Mouse (Mus musculus): Measurements from ENCODE around the gene Ak7. TPM values are rescaled to one million over a fixed set of nuclear protein-coding genes. Genes with fewer than 3 reads are reported as not detected.

Gene Ak7
- polyA plus RNA-seq, 1 experiment from 2014 or later, result 0.30 TPM

DNA sequence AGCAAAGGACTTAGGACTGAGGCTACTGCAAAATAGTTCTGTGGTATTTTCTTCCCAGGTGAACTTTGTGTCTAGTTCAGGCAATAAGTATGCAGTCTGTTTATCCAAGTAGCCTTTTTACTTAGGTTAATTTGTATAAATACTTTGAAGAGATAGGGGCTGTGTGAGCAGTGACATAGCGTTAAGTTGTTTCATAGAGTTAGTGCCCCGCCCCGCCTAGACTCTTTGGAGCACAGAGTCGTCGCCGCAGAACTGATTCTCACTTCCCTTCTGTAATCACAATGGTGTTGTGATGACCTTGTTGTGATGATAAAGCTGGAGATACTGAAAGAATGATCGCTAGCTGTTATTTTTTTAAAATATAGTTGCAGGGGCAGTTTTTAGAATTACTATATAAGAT is 101.6 kb downstream of the Ak7 start:
- peaks cover 73% of the 10 kb centered on the region for H3K36me3 ChIP-seq (ENCODE audit: control insufficient read depth, insufficient read depth, low read length)
- H3K4me3 ChIP-seq (ENCODE audit: low read depth, low read length), result no peak overlapping the region
- H3K4me1 ChIP-seq (ENCODE audit: control insufficient read depth, insufficient read depth, low read length), result no peaks in the 10 kb centered on the region
- WGBS, result 90% methylated on average over 7 of the region's 7 CpGs
- H3K9ac ChIP-seq (replicated peaks; ENCODE audit: low read depth, low read length), result no peak overlapping the region
- no peaks in the 10 kb centered on the region for H3K27me3 ChIP-seq (ENCODE audit: control insufficient read depth, insufficient read depth, low read length)
- H3K27ac ChIP-seq (ENCODE audit: low read length), result no peak overlapping the region
- H3K4me2 ChIP-seq (replicated peaks; ENCODE audit: low read depth, low read length), result no peak overlapping the region
- no peaks in the 10 kb centered on the region for H3K9me3 ChIP-seq (ENCODE audit: control insufficient read depth, low read depth, low read length)
- ATAC-seq (ENCODE audit: insufficient number of reproducible peaks, insufficient read depth, low FRiP score, low read depth), result no peak

DNA sequence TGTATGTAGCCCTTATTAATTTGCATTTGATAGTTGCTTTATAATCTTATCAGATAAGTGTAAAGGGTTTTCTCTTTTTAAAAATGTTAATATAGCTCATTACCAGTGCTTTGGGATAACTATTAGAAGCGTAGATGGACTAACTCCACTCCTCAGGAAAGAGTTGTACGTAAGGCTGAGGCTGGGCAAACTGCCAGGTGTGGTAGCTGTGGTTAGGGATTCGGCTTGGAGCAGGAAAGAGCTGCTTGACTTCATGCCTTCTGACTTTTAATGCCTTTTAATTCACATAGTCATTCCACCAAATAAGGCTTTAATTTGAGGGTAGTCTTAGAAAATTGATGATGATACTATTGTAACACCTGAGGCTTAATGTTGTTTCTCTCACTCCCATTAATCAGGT is 103.2 kb downstream of the Ak7 start:
- Histone ChIP-seq H3K9me3 (ENCODE audit: control insufficient read depth, low read depth, low read length) (no peaks in the 10 kb centered on the region), H3K27ac (ENCODE audit: low read length) (no peak overlapping the region), H3K36me3 (ENCODE audit: control insufficient read depth, insufficient read depth, low read length) (peaks cover 85% of the 10 kb centered on the region), H3K27me3 (ENCODE audit: control insufficient read depth, insufficient read depth, low read length) (no peaks in the 10 kb centered on the region), H3K9ac (replicated peaks; ENCODE audit: low read depth, low read length) (no peak overlapping the region), H3K4me1 (ENCODE audit: control insufficient read depth, insufficient read depth, low read length) (no peaks in the 10 kb centered on the region), H3K4me3 (ENCODE audit: low read depth, low read length) (no peak overlapping the region), H3K4me2 (replicated peaks; ENCODE audit: low read depth, low read length) (no peak overlapping the region)
- ATAC-seq (ENCODE audit: insufficient number of reproducible peaks, insufficient read depth, low FRiP score, low read depth), result no peak
- WGBS, result 60% methylated on average over 3 of the region's 3 CpGs

DNA sequence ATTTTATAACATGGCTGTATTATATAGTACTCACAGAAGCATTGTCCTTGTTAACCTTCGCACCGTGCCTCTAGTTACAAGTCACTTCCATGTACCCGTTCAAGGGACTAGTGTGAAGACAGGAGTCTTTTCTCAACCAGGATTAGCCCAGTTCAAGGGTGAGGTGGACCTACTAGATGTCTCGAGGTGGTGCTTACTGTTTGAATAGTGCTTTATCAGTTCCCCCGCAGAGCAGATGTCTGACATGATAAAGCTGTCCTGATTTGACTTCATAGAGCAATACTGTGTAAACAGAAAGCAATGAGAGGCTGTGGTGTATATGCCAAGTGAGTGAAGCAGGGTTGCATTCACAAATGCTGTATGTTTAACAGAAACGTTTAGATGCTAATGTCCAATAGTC is 104.8 kb downstream of the Ak7 start:
- Histone ChIP-seq H3K4me2 (replicated peaks; ENCODE audit: low read depth, low read length) (no peak overlapping the region), H3K36me3 (ENCODE audit: control insufficient read depth, insufficient read depth, low read length) (peaks cover 88% of the 10 kb centered on the region), H3K9me3 (ENCODE audit: control insufficient read depth, low read depth, low read length) (no peaks in the 10 kb centered on the region), H3K27ac (ENCODE audit: low read length) (no peak overlapping the region), H3K4me3 (ENCODE audit: low read depth, low read length) (no peak overlapping the region), H3K9ac (replicated peaks; ENCODE audit: low read depth, low read length) (no peak overlapping the region), H3K4me1 (ENCODE audit: control insufficient read depth, insufficient read depth, low read length) (no peaks in the 10 kb centered on the region), H3K27me3 (ENCODE audit: control insufficient read depth, insufficient read depth, low read length) (no peaks in the 10 kb centered on the region)
- 75% methylated on average over 6 of the region's 6 CpGs for WGBS
- ATAC-seq (ENCODE audit: insufficient number of reproducible peaks, insufficient read depth, low FRiP score, low read depth), result no peak

DNA sequence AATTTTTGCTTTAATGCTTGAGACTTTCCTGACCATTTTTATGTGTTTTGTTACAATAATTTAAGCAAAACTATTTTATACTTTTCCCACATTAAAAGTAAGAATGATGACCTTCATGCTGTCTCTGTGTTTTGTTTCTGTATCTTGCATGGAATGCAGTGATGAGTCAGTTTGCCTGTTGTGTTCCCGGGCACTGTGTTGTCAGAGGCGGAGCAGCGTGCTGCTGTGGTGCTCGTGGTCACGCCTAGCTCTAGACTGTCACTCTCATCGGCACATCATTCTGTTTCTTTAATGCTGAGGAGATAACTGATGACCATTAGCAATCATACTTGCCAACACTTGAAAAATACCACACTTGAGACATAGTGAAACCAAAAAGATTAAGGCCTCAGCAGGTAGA is 108.2 kb downstream of the Ak7 start:
- 90% methylated on average over 6 of the region's 6 CpGs for WGBS
- H3K36me3 ChIP-seq (ENCODE audit: control insufficient read depth, insufficient read depth, low read length), result peaks cover 74% of the 10 kb centered on the region

DNA sequence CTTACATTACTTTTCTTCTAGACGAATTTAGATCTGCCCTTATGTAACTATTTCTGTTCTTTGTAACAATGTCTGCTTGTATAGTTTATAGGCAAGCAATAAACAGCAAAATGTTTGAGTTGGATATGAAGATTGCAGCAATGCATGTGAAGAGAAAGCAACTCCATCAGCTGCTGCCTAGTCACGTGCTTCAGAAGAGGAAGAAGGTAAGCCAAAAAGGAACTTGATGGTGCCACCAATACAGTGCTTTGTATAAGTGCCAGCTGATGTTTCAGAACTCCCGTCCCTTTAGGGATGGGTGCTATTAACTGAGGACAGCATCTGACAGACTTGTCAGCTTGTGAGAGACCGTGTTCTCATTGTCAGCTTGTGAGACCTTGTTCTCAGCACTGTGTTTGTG is 117.7 kb downstream of the Ak7 start:
- H3K4me1 ChIP-seq (ENCODE audit: control insufficient read depth, insufficient read depth, low read length), result no peaks in the 10 kb centered on the region
- H3K27ac ChIP-seq (ENCODE audit: low read length), result no peak overlapping the region
- 84% methylated on average over 4 of the region's 4 CpGs for WGBS
- no peak for ATAC-seq (ENCODE audit: insufficient number of reproducible peaks, insufficient read depth, low FRiP score, low read depth)
- no peak overlapping the region for H3K4me3 ChIP-seq (ENCODE audit: low read depth, low read length)
- H3K4me2 ChIP-seq (replicated peaks; ENCODE audit: low read depth, low read length), result no peak overlapping the region
- no peaks in the 10 kb centered on the region for H3K9me3 ChIP-seq (ENCODE audit: control insufficient read depth, low read depth, low read length)
- no peaks in the 10 kb centered on the region for H3K27me3 ChIP-seq (ENCODE audit: control insufficient read depth, insufficient read depth, low read length)
- no peak overlapping the region for H3K9ac ChIP-seq (replicated peaks; ENCODE audit: low read depth, low read length)
- peaks cover 79% of the 10 kb centered on the region for H3K36me3 ChIP-seq (ENCODE audit: control insufficient read depth, insufficient read depth, low read length)

More for the DNA sequence above, 108.2 kb downstream of the Ak7 start:
- H3K4me2 ChIP-seq (replicated peaks; ENCODE audit: low read depth, low read length), result no peak overlapping the region
- H3K27ac ChIP-seq (ENCODE audit: low read length), result no peak overlapping the region
- H3K9ac ChIP-seq (replicated peaks; ENCODE audit: low read depth, low read length), result no peak overlapping the region
- H3K4me3 ChIP-seq (ENCODE audit: low read depth, low read length), result no peak overlapping the region
- ATAC-seq (ENCODE audit: insufficient number of reproducible peaks, insufficient read depth, low FRiP score, low read depth), result no peak
- H3K27me3 ChIP-seq (ENCODE audit: control insufficient read depth, insufficient read depth, low read length), result no peaks in the 10 kb centered on the region
- no peaks in the 10 kb centered on the region for H3K4me1 ChIP-seq (ENCODE audit: control insufficient read depth, insufficient read depth, low read length)
- no peaks in the 10 kb centered on the region for H3K9me3 ChIP-seq (ENCODE audit: control insufficient read depth, low read depth, low read length)

DNA sequence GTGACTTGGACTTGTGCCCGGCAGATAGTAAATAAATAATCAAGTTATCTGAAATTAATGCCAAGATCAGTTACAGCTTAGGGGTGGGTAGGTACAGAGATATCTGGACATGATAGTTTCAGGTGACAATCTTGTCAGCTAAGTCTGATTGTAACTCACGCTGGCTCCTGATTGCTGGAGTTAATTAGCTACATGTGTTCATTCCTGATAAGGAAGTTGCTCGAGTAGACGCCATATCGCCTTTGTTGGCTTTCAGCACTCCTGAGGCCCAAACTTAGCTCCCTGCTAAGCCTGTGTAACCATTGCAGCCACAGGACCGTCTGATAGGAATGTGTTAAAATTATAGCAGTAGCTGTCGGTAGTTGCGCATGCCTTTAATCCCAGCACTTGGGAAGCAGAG is 119.0 kb downstream of the Ak7 start:
- Histone ChIP-seq H3K27ac (ENCODE audit: low read length) (no peak overlapping the region), H3K27me3 (ENCODE audit: control insufficient read depth, insufficient read depth, low read length) (no peaks in the 10 kb centered on the region), H3K9ac (replicated peaks; ENCODE audit: low read depth, low read length) (no peak overlapping the region), H3K4me1 (ENCODE audit: control insufficient read depth, insufficient read depth, low read length) (no peaks in the 10 kb centered on the region), H3K4me2 (replicated peaks; ENCODE audit: low read depth, low read length) (no peak overlapping the region), H3K4me3 (ENCODE audit: low read depth, low read length) (no peak overlapping the region), H3K9me3 (ENCODE audit: control insufficient read depth, low read depth, low read length) (no peaks in the 10 kb centered on the region), H3K36me3 (ENCODE audit: control insufficient read depth, insufficient read depth, low read length) (peaks cover 86% of the 10 kb centered on the region)
- ATAC-seq (ENCODE audit: insufficient number of reproducible peaks, insufficient read depth, low FRiP score, low read depth), result no peak
- 86% methylated on average over 8 of the region's 8 CpGs for WGBS

DNA sequence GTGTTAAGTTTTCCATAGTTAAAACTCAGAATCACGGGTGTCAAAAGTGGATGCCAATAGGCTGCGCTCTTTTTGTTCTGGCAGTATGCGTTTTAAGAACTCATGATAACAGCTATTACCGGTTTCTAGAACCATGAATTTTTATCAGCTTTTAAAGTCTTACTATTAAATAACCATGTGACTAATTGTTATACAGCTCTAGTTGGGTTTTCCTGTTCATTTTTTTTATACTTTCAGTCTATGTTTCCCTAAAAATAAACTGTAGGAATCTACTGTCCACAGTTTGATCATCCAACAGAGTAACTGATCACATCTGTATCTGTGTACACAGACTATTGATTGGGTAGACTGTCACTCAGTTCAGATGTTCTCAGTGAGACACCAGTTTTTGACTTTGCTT is 119.5 kb downstream of the Ak7 start:
- no peak overlapping the region for H3K9ac ChIP-seq (replicated peaks; ENCODE audit: low read depth, low read length)

More for the DNA sequence above, 119.5 kb downstream of the Ak7 start:
- no peak overlapping the region for H3K4me2 ChIP-seq (replicated peaks; ENCODE audit: low read depth, low read length)
- H3K27me3 ChIP-seq (ENCODE audit: control insufficient read depth, insufficient read depth, low read length), result no peaks in the 10 kb centered on the region
- no peak overlapping the region for H3K27ac ChIP-seq (ENCODE audit: low read length)
- 94% methylated on average over 4 of the region's 4 CpGs for WGBS
- H3K4me1 ChIP-seq (ENCODE audit: control insufficient read depth, insufficient read depth, low read length), result no peaks in the 10 kb centered on the region
- H3K4me3 ChIP-seq (ENCODE audit: low read depth, low read length), result no peak overlapping the region
- no peaks in the 10 kb centered on the region for H3K9me3 ChIP-seq (ENCODE audit: control insufficient read depth, low read depth, low read length)
- ATAC-seq (ENCODE audit: insufficient number of reproducible peaks, insufficient read depth, low FRiP score, low read depth), result no peak
- peaks cover 88% of the 10 kb centered on the region for H3K36me3 ChIP-seq (ENCODE audit: control insufficient read depth, insufficient read depth, low read length)

Other genes with a start within 250 kb of the Ak7 start
- 0.78 and 0.83 TPM in 2 replicates for gene Bdkrb2, start 142.8 kb upstream of the Ak7 start, polyA plus RNA-seq (2014; fragmentation: Nextera tagmentation; extraction: Ambion mirVana)
- 0.49 and 1.00 TPM in 2 replicates for gene Bdkrb1, start 102.9 kb upstream of the Ak7 start, polyA plus RNA-seq (2014; fragmentation: Nextera tagmentation; extraction: Ambion mirVana)
- 31.2 and 33.1 TPM in 2 replicates for gene Gskip, start 21.1 kb upstream of the Ak7 start, polyA plus RNA-seq (2014; fragmentation: Nextera tagmentation; extraction: Ambion mirVana)
- gene Atg2b, start 20.8 kb upstream of the Ak7 start, polyA plus RNA-seq (2014; fragmentation: Nextera tagmentation; extraction: Ambion mirVana), result 15.0 and 15.8 TPM in 2 replicates
- gene Papola, start 78.7 kb downstream of the Ak7 start, polyA plus RNA-seq (2014; fragmentation: Nextera tagmentation; extraction: Ambion mirVana), result 171 and 173 TPM in 2 replicates